Comparison of ENCODE assay signal across 8 mouse cellular contexts in the genomic region with DNA sequence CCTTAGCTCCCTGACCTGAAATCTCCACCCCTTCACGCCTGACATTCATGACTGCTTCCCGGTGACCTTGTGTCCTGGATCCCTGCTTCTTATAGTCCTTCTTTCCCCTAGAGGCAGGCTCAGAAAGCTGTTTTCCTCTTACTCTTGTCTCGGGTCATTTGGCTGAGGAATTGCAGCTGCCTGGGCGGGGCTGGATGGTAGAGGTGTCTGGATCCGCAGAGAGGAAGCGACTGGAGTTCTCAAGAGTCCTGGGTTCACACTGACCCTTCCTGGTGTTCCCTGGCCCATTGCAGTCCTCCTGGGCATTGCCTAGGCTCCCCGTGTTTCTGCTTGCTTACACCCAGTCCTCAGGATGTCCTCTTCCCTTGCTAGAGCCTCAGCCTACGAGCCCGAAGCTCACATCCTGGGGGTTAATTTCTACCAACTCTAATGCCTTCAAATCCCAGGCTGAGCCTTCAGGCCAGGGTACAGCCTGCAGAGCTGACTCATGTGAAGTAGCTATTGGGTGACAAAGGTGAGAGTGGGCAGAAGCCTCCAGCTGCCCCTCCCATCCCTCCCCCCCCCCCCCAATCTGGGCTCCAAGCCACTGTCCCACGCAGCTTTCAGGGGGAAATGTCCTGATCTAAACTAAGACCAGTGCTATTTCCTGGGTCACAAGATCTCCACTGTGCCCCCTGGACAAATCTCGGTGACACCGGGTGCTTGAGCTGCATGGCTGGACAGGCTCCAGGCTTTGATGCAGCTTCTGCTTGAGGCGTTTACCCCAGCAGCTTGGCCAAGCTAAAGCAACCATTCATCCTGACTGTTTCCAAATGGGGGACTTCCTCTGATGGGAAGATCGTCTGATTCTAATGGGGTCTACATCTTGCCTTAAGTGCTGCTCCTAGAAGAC. TPM values are rescaled to one million over a fixed set of nuclear protein-coding genes. Genes with fewer than 3 reads are reported as not detected.
DNase-seq lines count a peak whose midpoint lies in the region; ATAC-seq and TF ChIP-seq lines count a peak whose summit lies in the region.

No protein-coding gene starts in this region.

- no peaks in the 10 kb centered on the region for H3K9me3 ChIP-seq in lung, postnatal 0 days (ENCODE audit: low read length)

- H3K9ac ChIP-seq in lung, postnatal 0 days (replicated peaks; ENCODE audit: low read depth) = no peak overlapping the region; the same call in 1 of the 2 replicates

- DNase-seq in cerebellum, adult 9-11 months = peak; percentile 39
- no peak for DNase-seq in cerebellum, adult 8-10 months
- DNase-seq in adrenal gland, postnatal 10 days = peak; percentile 65
- DNase-seq in heart, adult 11 months = peak; percentile 98
- peak; percentile 81 for DNase-seq in kidney, adult 11 months
- DNase-seq in lung, postnatal 0 days (ENCODE audit: low spot score) = peak; percentile 45
- DNase-seq in testis, postnatal 14 days (ENCODE audit: low spot score) = peak; percentile 39
- DNase-seq in thymus, postnatal 25 days = no peak

- TF ChIP-seq EP300 in lung, postnatal 0 days (IDR thresholded peaks at IDR 0.05) = no peak

- H3K36me3 ChIP-seq in lung, postnatal 0 days (ENCODE audit: insufficient read depth, low read length) = no peaks in the 10 kb centered on the region

- H3K27ac ChIP-seq in lung, postnatal 0 days (ENCODE audit: low read length) = 0 out of 2 replicates have a peak overlapping the region, but pooled peaks have one; percentile 26

- 17% methylated on average over 13 of the region's 14 CpGs for WGBS in lung, postnatal 0 days

- 0 out of 2 replicates have a peak, but pooled peaks cover 9% of the 10 kb centered on the region for H3K4me1 ChIP-seq in lung, postnatal 0 days (ENCODE audit: insufficient read depth, low read depth, low read length)

- no peaks in the 10 kb centered on the region for H3K27me3 ChIP-seq in lung, postnatal 0 days (replicated peaks; ENCODE audit: insufficient read depth, low read length)

- peak overlapping the region; percentile 70 for H3K4me2 ChIP-seq in lung, postnatal 0 days (replicated peaks; ENCODE audit: low read depth, low read length)

- TF ChIP-seq CTCF in lung, postnatal 0 days (IDR thresholded peaks at IDR 0.05) = peak; percentile 35; the same call in 1 of the 2 replicates

- H3K4me3 ChIP-seq in lung, postnatal 0 days (ENCODE audit: low read depth, low read length) = peak overlapping the region; percentile 27; the same call in 1 of the 2 replicates

- ATAC-seq in lung, postnatal 0 days = peak; percentile 27

RNA-seq across cellular contexts. Expression of gene Slc16a1, which starts 36.1 kb away (rescaled TPM):
- 100 to 1,000 TPM; 104 to 117 TPM for total RNA-seq in adrenal gland, postnatal 10 days (2021)
- polyA plus RNA-seq in lung, postnatal 0 days (2015; fragmentation: Nextera tagmentation; extraction: Ambion mirVana) = 17.2 and 17.5 TPM in 2 replicates

Comparison
In these comparisons a context has a peak if more than half of its experiments do, and no peak if none do; other contexts are left out.
1. DNase-seq: peak in cerebellum, adult 9-11 months (single experiment), adrenal gland, postnatal 10 days (single experiment), heart, adult 11 months (single experiment), kidney, adult 11 months (single experiment), lung, postnatal 0 days (single experiment) and testis, postnatal 14 days (single experiment); none in cerebellum, adult 8-10 months (single experiment) and thymus, postnatal 25 days (single experiment).